Mouse (Mus musculus) cortical plate, adult 2 months (tissue): Measurements from ENCODE around the gene Foxn1.

ENCODE experiments used
- CTCF ChIP-seq: fragments of 200-500 bp; IDR thresholded peaks from 2 replicates; pipeline ENCODE4 v1.5.1; 2011; ENCODE audit warnings: mild to moderate bottlenecking, control low read depth, low read length; ENCODE audit not compliant: insufficient read depth; ENCODE audit errors: extremely low read depth
- POLR2A ChIP-seq: fragments of 200-500 bp; IDR thresholded peaks from 2 replicates; pipeline ENCODE4 v1.6.1; 2011; ENCODE audit warnings: mild to moderate bottlenecking, low read length, control low read depth; ENCODE audit not compliant: insufficient read depth; ENCODE audit errors: extremely low read depth

DNA sequence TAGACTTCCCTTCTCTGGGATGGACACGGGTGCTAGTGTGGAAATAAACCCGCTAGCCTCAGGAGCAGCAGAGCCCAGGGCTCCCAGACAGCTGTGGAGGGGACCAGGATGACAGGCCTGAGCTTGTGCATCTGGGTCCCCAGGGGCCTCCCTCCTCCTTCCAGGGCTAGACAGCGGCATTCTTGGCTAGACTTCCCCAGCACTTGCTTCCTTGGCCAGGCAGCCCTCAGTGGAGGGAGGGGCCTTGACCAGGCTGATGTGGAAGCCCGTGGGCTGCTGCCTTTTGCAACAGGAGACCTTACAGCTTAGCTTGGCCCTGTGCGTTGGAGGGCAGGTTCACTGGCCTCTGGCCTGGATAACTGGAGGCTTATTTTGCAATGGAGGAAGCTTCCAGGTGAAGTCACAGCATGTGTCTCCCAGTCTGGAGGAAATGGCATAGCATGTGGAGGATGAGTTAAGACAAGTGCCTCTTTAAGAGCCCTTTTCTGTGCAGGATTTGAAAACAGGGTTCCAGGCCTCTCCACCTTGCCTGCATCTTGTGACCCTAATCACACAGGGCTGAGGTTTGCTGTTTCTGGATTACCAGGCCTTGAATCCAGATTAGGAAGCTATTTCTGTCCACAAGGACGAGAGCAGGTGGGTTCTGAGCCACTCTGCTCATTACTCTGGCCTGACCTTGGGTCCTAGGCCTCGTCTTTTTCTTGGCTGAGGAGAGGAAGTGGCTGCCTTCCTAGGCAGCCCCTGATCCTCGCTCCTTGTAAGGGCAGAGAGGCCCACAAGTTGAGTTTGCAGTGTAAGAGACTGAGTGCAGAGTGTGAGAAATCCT is 41.3 kb downstream of the Foxn1 start:
- TF ChIP-seq CTCF (no peak), POLR2A (no peak)
